Comparison of ENCODE assay signal across 28 mouse cellular contexts in the genomic region with DNA sequence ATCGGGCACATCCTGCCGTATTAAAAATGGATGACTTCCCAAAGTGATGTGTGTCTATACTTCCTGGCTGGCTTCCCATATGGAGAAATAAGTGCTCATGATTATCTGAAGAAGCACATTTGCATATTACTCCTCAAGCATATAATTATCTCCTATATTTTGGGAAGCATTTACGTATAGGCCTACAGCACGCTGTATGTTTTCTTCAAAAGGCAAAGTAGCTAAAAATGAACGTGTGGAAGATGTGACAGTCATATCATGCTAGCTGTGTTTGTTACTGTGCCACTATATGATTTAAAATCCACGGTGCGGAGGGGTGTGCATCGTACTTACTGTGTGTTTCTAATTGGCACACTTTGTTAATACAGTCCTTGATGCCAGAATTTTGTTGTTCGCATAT.
DNase-seq lines count a peak whose midpoint lies in the region; ATAC-seq and TF ChIP-seq lines count a peak whose summit lies in the region.
"Had no signal": no experiment of that assay in that cellular context is flagged by ENCODE, and none has a peak within 500 bp of the region (broad histone marks: within the 10 kb centered on the region; RNA-seq: fewer than 3 reads in every experiment).

No protein-coding gene starts in this region.

- 40% methylated on average over 9 of the region's 9 CpGs for WGBS in forebrain, embryonic 15.5 days
- 77% methylated on average over 9 of the region's 9 CpGs for WGBS in forebrain, embryonic 12.5 days
- WGBS in midbrain, embryonic 14.5 days: 81% methylated on average over 9 of the region's 9 CpGs
- WGBS in midbrain, postnatal 0 days: 76% methylated on average over 9 of the region's 9 CpGs
- 43% methylated on average over 9 of the region's 9 CpGs for WGBS in forebrain, postnatal 0 days

- peak; percentile 13 for DNase-seq in midbrain, embryonic 14.5 days
- no peak for DNase-seq in midbrain, postnatal 0 days (ENCODE audit: low spot score)
- peak; percentile 4 for DNase-seq in forebrain, postnatal 0 days
- no peak for DNase-seq in thymus, postnatal 0 days (ENCODE audit: low spot score)
- DNase-seq: adrenal gland, adult 2 months; adrenal gland, postnatal 14 days; cerebellum, adult 11-12 months; cerebellum, adult 8-10 months; cerebellum, postnatal 10 days; cerebellum, postnatal 36 days; embryo, embryonic 11 days; gastrocnemius, adult 2 months; gastrocnemius, postnatal 14 days; heart, adult 18-20 months; heart, postnatal 10 days; heart, postnatal 4 days had no signal

- H3K9ac ChIP-seq in forebrain, embryonic 15.5 days (replicated peaks): no peak overlapping the region
- H3K9ac ChIP-seq in forebrain, embryonic 12.5 days: no peak overlapping the region
- no peak overlapping the region for H3K9ac ChIP-seq in midbrain, embryonic 14.5 days (replicated peaks; ENCODE audit: low read length)
- no peak overlapping the region for H3K9ac ChIP-seq in midbrain, postnatal 0 days (replicated peaks; ENCODE audit: low read length, poor library complexity, severe bottlenecking)
- no peak overlapping the region for H3K9ac ChIP-seq in forebrain, postnatal 0 days
- H3K9ac ChIP-seq: embryonic facial prominence, embryonic 13.5 days; heart, embryonic 12.5 days; heart, embryonic 15.5 days; hindbrain, embryonic 14.5 days had no signal

- H3K4me3 ChIP-seq in forebrain, embryonic 15.5 days: no peak overlapping the region
- H3K4me3 ChIP-seq in forebrain, embryonic 12.5 days (replicated peaks): no peak overlapping the region
- H3K4me3 ChIP-seq in midbrain, embryonic 14.5 days (replicated peaks; ENCODE audit: low read depth, low read length): no peak overlapping the region
- H3K4me3 ChIP-seq in midbrain, postnatal 0 days (ENCODE audit: low read depth, low read length): no peak overlapping the region
- H3K4me3 ChIP-seq in forebrain, postnatal 0 days (ENCODE audit: low read depth, low read length): no peak overlapping the region
- H3K4me3 ChIP-seq: embryonic facial prominence, embryonic 10.5 days; embryonic facial prominence, embryonic 13.5 days; erythroblast, embryonic 14.5 days; gastrocnemius, adult 2 months; heart, embryonic 12.5 days; heart, embryonic 15.5 days had no signal

- H3K27me3 ChIP-seq in forebrain, embryonic 15.5 days: no peaks in the 10 kb centered on the region
- no peaks in the 10 kb centered on the region for H3K27me3 ChIP-seq in forebrain, embryonic 12.5 days
- no peaks in the 10 kb centered on the region for H3K27me3 ChIP-seq in midbrain, embryonic 14.5 days (ENCODE audit: control insufficient read depth, insufficient read depth, low read length)
- no peaks in the 10 kb centered on the region for H3K27me3 ChIP-seq in midbrain, postnatal 0 days (ENCODE audit: insufficient read depth, low read length)
- no peaks in the 10 kb centered on the region for H3K27me3 ChIP-seq in forebrain, postnatal 0 days (ENCODE audit: insufficient read depth, low read length)
- H3K27me3 ChIP-seq: embryonic facial prominence, embryonic 13.5 days; heart, embryonic 12.5 days; heart, embryonic 15.5 days had no signal

- H3K9me3 ChIP-seq in forebrain, embryonic 15.5 days: no peaks in the 10 kb centered on the region
- H3K9me3 ChIP-seq in forebrain, embryonic 12.5 days: no peaks in the 10 kb centered on the region
- no peaks in the 10 kb centered on the region for H3K9me3 ChIP-seq in midbrain, embryonic 14.5 days (ENCODE audit: control insufficient read depth, low read length)
- no peaks in the 10 kb centered on the region for H3K9me3 ChIP-seq in midbrain, postnatal 0 days (ENCODE audit: low read length)
- H3K9me3 ChIP-seq in forebrain, postnatal 0 days (ENCODE audit: low read length): no peaks in the 10 kb centered on the region
- H3K9me3 ChIP-seq: embryonic facial prominence, embryonic 10.5 days; embryonic facial prominence, embryonic 13.5 days; heart, embryonic 12.5 days; heart, embryonic 15.5 days had no signal

- H3K27ac ChIP-seq in forebrain, embryonic 15.5 days (replicated peaks): peak overlapping the region; percentile 59
- H3K27ac ChIP-seq in forebrain, embryonic 12.5 days: no peak overlapping the region
- H3K27ac ChIP-seq in midbrain, embryonic 14.5 days (replicated peaks; ENCODE audit: low read depth, low read length): no peak overlapping the region
- H3K27ac ChIP-seq in midbrain, postnatal 0 days (ENCODE audit: low read depth, low read length): no peak overlapping the region
- H3K27ac ChIP-seq in forebrain, postnatal 0 days (ENCODE audit: low read depth, low read length): no peak overlapping the region
- H3K27ac ChIP-seq: embryonic facial prominence, embryonic 10.5 days; embryonic facial prominence, embryonic 13.5 days; gastrocnemius, adult 2 months; heart, embryonic 15.5 days; hindbrain, embryonic 14.5 days; hindbrain, postnatal 0 days had no signal

- ATAC-seq in forebrain, embryonic 15.5 days (replicated peaks): peak; percentile 60
- ATAC-seq in forebrain, embryonic 12.5 days (ENCODE audit: low FRiP score): no peak
- no peak for ATAC-seq in midbrain, embryonic 14.5 days (ENCODE audit: low FRiP score, low TSS enrichment)
- ATAC-seq in midbrain, postnatal 0 days (ENCODE audit: low FRiP score): no peak
- ATAC-seq in forebrain, postnatal 0 days: no peak
- ATAC-seq: CD4-positive, CD25-positive, alpha-beta regulatory T cell, adult 4 months; hindbrain, postnatal 0 days; inflammation-experienced regulatory T-cells, adult 6 months; intestine, embryonic 16.5 days had no signal

- H3K36me3 ChIP-seq in forebrain, embryonic 15.5 days: no peaks in the 10 kb centered on the region
- H3K36me3 ChIP-seq in forebrain, embryonic 12.5 days (replicated peaks): no peaks in the 10 kb centered on the region
- no peaks in the 10 kb centered on the region for H3K36me3 ChIP-seq in midbrain, embryonic 14.5 days (ENCODE audit: control insufficient read depth, insufficient read depth, low read length)
- no peaks in the 10 kb centered on the region for H3K36me3 ChIP-seq in midbrain, postnatal 0 days (ENCODE audit: insufficient read depth, low read length)
- no peaks in the 10 kb centered on the region for H3K36me3 ChIP-seq in forebrain, postnatal 0 days (ENCODE audit: insufficient read depth)
- H3K36me3 ChIP-seq: embryonic facial prominence, embryonic 10.5 days; embryonic facial prominence, embryonic 13.5 days; heart, embryonic 12.5 days; heart, embryonic 15.5 days had no signal

- peaks cover 8% of the 10 kb centered on the region for H3K4me1 ChIP-seq in forebrain, embryonic 15.5 days
- no peaks in the 10 kb centered on the region for H3K4me1 ChIP-seq in forebrain, embryonic 12.5 days
- H3K4me1 ChIP-seq in midbrain, embryonic 14.5 days (ENCODE audit: control insufficient read depth, insufficient read depth, low read length): no peaks in the 10 kb centered on the region
- no peaks in the 10 kb centered on the region for H3K4me1 ChIP-seq in midbrain, postnatal 0 days (ENCODE audit: insufficient read depth, low read length)
- H3K4me1 ChIP-seq in forebrain, postnatal 0 days (ENCODE audit: insufficient read depth): no peaks in the 10 kb centered on the region
- H3K4me1 ChIP-seq: embryonic facial prominence, embryonic 10.5 days; embryonic facial prominence, embryonic 13.5 days; heart, embryonic 12.5 days; heart, embryonic 15.5 days had no signal

- no peak overlapping the region for H3K4me2 ChIP-seq in forebrain, embryonic 15.5 days (replicated peaks)
- H3K4me2 ChIP-seq in forebrain, embryonic 12.5 days: no peak overlapping the region
- H3K4me2 ChIP-seq in midbrain, embryonic 14.5 days (ENCODE audit: low read length): no peak overlapping the region
- no peak overlapping the region for H3K4me2 ChIP-seq in midbrain, postnatal 0 days (ENCODE audit: low read depth, low read length, poor library complexity, severe bottlenecking)
- no peak overlapping the region for H3K4me2 ChIP-seq in forebrain, postnatal 0 days (ENCODE audit: low read depth)
- H3K4me2 ChIP-seq: embryonic facial prominence, embryonic 13.5 days; heart, embryonic 12.5 days; heart, embryonic 15.5 days; hindbrain, embryonic 14.5 days had no signal

- TF ChIP-seq CTCF in midbrain, postnatal 0 days (IDR thresholded peaks at IDR 0.05): no peak
- no peak for TF ChIP-seq CTCF in forebrain, postnatal 0 days (IDR thresholded peaks at IDR 0.05; ENCODE audit: low read depth)

Comparison
In these comparisons a context has a peak if more than half of its experiments do, and no peak if none do; other contexts are left out.
1. DNase-seq: peak in midbrain, embryonic 14.5 days (single experiment) and forebrain, postnatal 0 days (single experiment); none in midbrain, postnatal 0 days (single experiment) and thymus, postnatal 0 days (single experiment).